Mouse (Mus musculus): ENCODE measurements around the gene Hao2.

DNA sequence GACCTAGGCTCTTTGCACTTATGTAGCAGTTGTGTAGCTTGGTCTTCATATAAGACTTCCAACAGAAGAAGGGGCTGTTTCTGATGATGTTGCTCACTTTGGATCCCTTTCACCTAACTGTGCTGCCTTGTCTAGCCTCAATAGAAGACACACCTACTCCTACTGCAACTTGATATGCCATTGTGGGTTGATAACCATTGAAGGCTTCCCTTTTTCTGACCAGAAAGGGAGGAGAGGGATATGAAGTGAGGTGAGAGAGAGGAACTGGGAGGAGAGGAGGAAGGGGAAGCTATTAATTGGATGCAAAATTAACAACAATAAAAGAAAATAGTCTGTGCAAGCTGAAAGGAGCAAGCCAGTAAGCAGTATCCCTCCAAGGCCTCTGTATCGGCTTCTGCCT is 30.2 kb downstream of the Hao2 start:
- TF ChIP-seq CTCF (IDR thresholded peaks at IDR 0.05; ENCODE audit: low read depth, low read length) (no peak), POLR2A (IDR thresholded peaks at IDR 0.05; ENCODE audit: extremely low read depth, insufficient read depth, low read length) (no peak)

Data from liver, adult 2 months (tissue).